Mouse (Mus musculus): Measurements from ENCODE around the gene Ccdc137.

- TF ChIP-seq CTCF (IDR thresholded peaks at IDR 0.05; ENCODE audit: low read depth, low read length) (0 out of 2 replicates have a peak, but pooled peaks have one; percentile 8), POLR2A (IDR thresholded peaks at IDR 0.05; ENCODE audit: extremely low read depth, insufficient read depth, low read length) (0 out of 2 replicates have a peak, but pooled peaks have one; percentile 45)
Measured at GRCm38 (mm10) chr11:120472052-120472451, 14.1 kb downstream of the Ccdc137 start.
